Mouse (Mus musculus): ENCODE measurements around the gene Faap20. TPM values are rescaled to one million over a fixed set of nuclear protein-coding genes. Genes with fewer than 3 reads are reported as not detected.

Faap20 gene
- 60.6 and 64.1 TPM in 2 replicates for polyA plus RNA-seq (2012)

DNA sequence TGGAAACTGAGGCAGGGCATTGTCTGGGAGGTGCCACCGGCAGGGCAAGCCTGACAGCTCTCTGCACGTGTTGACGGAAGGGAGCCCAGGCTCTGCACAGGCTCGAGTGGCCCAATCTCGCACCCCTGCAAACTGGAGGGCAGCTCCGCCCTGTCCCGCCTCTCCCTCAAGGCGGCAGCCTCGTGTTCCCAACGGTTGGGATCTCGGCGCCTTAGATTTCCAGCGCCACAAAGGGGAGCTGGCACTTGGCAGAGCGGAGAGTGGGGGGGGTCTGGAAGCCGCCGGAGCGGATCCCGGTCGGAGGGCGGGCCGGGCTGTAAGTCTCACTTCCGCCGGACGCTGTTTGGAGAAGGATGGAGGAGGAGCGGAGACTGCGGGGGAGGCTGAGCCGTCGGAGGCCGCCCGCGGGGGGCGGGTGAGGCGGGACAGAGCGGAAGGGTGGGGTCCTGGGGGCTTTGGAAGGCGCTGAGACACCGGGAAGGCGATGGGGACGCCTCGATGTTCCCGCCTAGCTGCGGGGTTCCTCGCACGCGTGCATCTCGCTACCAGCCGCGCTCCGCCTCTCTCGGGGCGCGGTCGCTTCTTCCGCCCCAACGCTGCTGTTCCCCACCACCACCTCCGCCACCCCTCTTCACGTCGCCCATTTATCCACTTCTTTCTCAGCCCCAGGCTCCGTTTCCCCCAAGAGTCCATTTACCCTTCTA, at the start of gene Faap20:
Gene Faap20, plus strand, starts transcription at position 155 of the 704 bp plus-strand sequence.

DNA sequence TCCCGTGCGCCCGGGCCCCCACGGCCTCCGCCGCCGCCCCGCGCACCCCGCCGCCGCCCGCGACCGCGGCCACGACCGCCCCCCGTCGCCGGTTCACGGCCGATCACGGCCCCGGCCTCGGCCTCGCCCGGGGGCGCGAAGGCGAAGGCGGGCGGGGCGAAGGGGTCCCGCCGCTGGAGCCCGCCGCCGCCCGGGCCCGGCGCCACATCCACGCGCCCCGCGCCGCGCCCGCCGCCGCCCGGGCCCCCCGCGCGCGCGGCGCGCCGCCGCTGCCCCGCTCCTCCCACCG, 27.1 kb upstream of the Faap20 start, which contains the start of gene Ski:
Gene Ski, minus strand, starts transcription at position 41 of the 289 bp plus-strand sequence.

Other genes starting within 250 kb of the Faap20 start
- 0.14 TPM in 1 of 2 replicates, not detected in the other for gene Plch2, start 193.0 kb upstream of the Faap20 start, polyA plus RNA-seq (2012)
- gene Pex10, start 182.8 kb upstream of the Faap20 start, polyA plus RNA-seq (2012) = 21.4 and 22.4 TPM in 2 replicates
- 64.4 and 68.2 TPM in 2 replicates for gene Rer1, start 163.4 kb upstream of the Faap20 start, polyA plus RNA-seq (2012)
- gene Morn1, start 163.2 kb upstream of the Faap20 start, polyA plus RNA-seq (2012) = 2.3 and 2.6 TPM in 2 replicates
- gene Ski, start 27.2 kb upstream of the Faap20 start, polyA plus RNA-seq (2012) = 27.5 and 32.2 TPM in 2 replicates
- gene Prkcz, start 111.6 kb downstream of the Faap20 start, polyA plus RNA-seq (2012) = 0.13 TPM in 1 of 2 replicates, not detected in the other
- gene Gabrd, start 148.3 kb downstream of the Faap20 start, polyA plus RNA-seq (2012) = not detected in 2 replicates
- not detected in 2 replicates for gene Cfap74, start 159.4 kb downstream of the Faap20 start, polyA plus RNA-seq (2012)
- gene Tmem52, start 219.3 kb downstream of the Faap20 start, polyA plus RNA-seq (2012) = 0.37 TPM in 1 of 2 replicates, not detected in the other
- gene Gnb1, start 241.6 kb downstream of the Faap20 start, polyA plus RNA-seq (2012) = 39.3 and 43.9 TPM in 2 replicates

Data from megakaryocyte-erythroid progenitor cell, adult 5 weeks (primary cell).